Mouse (Mus musculus) thymus, adult 2 months (tissue): ENCODE results near the gene Ncmap. TPM values are rescaled to one million over a fixed set of nuclear protein-coding genes. Genes with fewer than 3 reads are reported as not detected.
A peak's percentile ranks its signal among the peaks of the same experiment; 100 is the strongest.

Experiments used
- DNase-seq: peaks from one replicate; pipeline ENCODE4 v3.0.0; 2021
- H3K27ac ChIP-seq: fragments of 200-500 bp; 2 replicates; pipeline ENCODE4 v1.5.1; 2012; ENCODE audit warnings: low read length, control low read depth; ENCODE audit not compliant: control insufficient read depth, insufficient read depth
- H3K27me3 ChIP-seq: fragments of 200-500 bp; 2 replicates; pipeline ENCODE4 v1.6.1; 2012; ENCODE audit warnings: mild to moderate bottlenecking, low read length, moderate library complexity, mixed read lengths; ENCODE audit not compliant: control insufficient read depth, insufficient read depth
- H3K36me3 ChIP-seq: fragments of 200-500 bp; 2 replicates; pipeline ENCODE4 v1.6.1; 2012; ENCODE audit warnings: mild to moderate bottlenecking, low read length, moderate library complexity; ENCODE audit not compliant: control insufficient read depth, insufficient read depth
- H3K4me1 ChIP-seq: fragments of 200-500 bp; replicated peaks from 2 replicates; pipeline ENCODE4 v1.6.1; 2012; ENCODE audit warnings: low read length; ENCODE audit not compliant: control insufficient read depth, insufficient read depth
- H3K4me3 ChIP-seq: fragments of 200-500 bp; 2 replicates; pipeline ENCODE4 v1.5.1; 2012; ENCODE audit warnings: mild to moderate bottlenecking, low read length, control low read depth, moderate library complexity; ENCODE audit not compliant: control insufficient read depth, insufficient read depth
- CTCF ChIP-seq: fragments of 200-500 bp; IDR thresholded peaks from 2 replicates; pipeline ENCODE4 v1.5.1; 2012; ENCODE audit warnings: mild to moderate bottlenecking, control low read depth, low read length, moderate library complexity, borderline replicate concordance; ENCODE audit not compliant: control insufficient read depth, poor library complexity, insufficient read depth; ENCODE audit errors: extremely low read depth
- POLR2A ChIP-seq: fragments of 200-500 bp; IDR thresholded peaks from 2 replicates; pipeline ENCODE4 v1.6.1; 2012; ENCODE audit warnings: mild to moderate bottlenecking, low read length, control low read depth, moderate library complexity; ENCODE audit not compliant: control insufficient read depth, poor library complexity, insufficient read depth; ENCODE audit errors: extremely low read depth
- WGBS: fragments of 180-500 bp; shearing (Covaris S2); methylation state at CpG from one replicate; pipeline ENCODE4 v1.1.7; 2018; 5-methylcytosine and 5-hydroxymethylcytosine counted together
- polyA plus RNA-seq: library from polyadenylated mRNA; depleted of rRNA; stranded (reverse); fragments of >200 nt; gene quantifications from 2 replicates; pipeline ENCODE4 v1.2.3, GENCODE M21; 2012

Ncmap gene
- polyA plus RNA-seq, 1 experiment: 0.96 TPM

- Histone ChIP-seq H3K4me1 (peaks cover 40% of the 10 kb centered on the region), H3K27ac (peak overlapping the region; percentile 27; the same call in 1 of the 2 replicates), H3K4me3 (peak overlapping the region; percentile 51), H3K36me3 (no peaks in the 10 kb centered on the region), H3K27me3 (no peaks in the 10 kb centered on the region)
- TF ChIP-seq POLR2A (no peak), CTCF (no peak)
- DNase-seq: no peak
- 46% methylated on average over 11 of the region's 11 CpGs for WGBS
Observed at GRCm38 (mm10) chr4:135434395-135434789, 36.4 kb upstream of the Ncmap start.

GRCm38 (mm10) chr4:135433443-135434394 is 35.7 kb upstream of the Ncmap start, which contains the start of gene Rcan3:
Gene Rcan3, minus strand, starts transcription at chr4:135433853.
- under 1% methylated on average over 78 of the region's 79 CpGs for WGBS
- Histone ChIP-seq H3K27ac (peak within 1 kb of the TSS; percentile 47), H3K36me3 (no peaks in the 10 kb centered on the region), H3K4me3 (peak within 1 kb of the TSS; percentile 96), H3K4me1 (peaks cover 41% of the 10 kb centered on the region), H3K27me3 (no peaks in the 10 kb centered on the region)
- DNase-seq: peak; percentile 73
- TF ChIP-seq POLR2A: peak; percentile 84
- TF ChIP-seq CTCF: no peak; the same call in 1 of the 2 replicates

- peak; percentile 33 for DNase-seq
- Histone ChIP-seq H3K27ac (peak overlapping the region; percentile 6), H3K4me1 (peaks cover 45% of the 10 kb centered on the region), H3K36me3 (no peaks in the 10 kb centered on the region), H3K4me3 (peak overlapping the region; percentile 96), H3K27me3 (no peaks in the 10 kb centered on the region)
- WGBS: 31% methylated on average over 10 of the region's 10 CpGs
- TF ChIP-seq POLR2A (no peak), CTCF (no peak)
Observed at GRCm38 (mm10) chr4:135433086-135433442, 35.0 kb upstream of the Ncmap start.

- TF ChIP-seq POLR2A: no peak
- no peak for TF ChIP-seq CTCF
- no peak for DNase-seq
- H3K27me3 ChIP-seq: no peaks in the 10 kb centered on the region
- peaks cover 46% of the 10 kb centered on the region for H3K4me1 ChIP-seq
- 88% methylated on average over 8 of the region's 8 CpGs for WGBS
- no peak overlapping the region for H3K4me3 ChIP-seq
- H3K27ac ChIP-seq: no peak overlapping the region
- no peaks in the 10 kb centered on the region for H3K36me3 ChIP-seq
Observed at GRCm38 (mm10) chr4:135429990-135430760, 32.1 kb upstream of the Ncmap start.

DNA sequence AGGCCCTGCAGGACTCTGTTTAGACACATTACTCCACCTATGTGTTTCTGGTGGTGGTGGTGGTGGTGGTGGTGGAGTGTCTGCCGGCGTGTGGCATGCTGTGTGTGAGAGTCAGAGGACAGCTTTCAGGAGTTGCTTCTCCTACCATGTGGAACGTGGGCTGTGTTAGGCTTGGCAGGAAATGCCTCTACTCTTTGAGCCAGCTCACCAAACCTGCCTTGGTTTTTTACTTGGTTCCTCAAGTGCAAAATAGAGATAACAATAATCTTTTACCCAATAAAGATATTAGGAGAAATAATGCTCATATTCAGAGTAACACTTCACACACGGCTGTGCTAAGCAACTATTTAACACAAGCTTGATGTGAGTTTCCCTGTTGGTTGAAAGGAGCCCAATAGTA is 31.4 kb upstream of the Ncmap start:
- no peaks in the 10 kb centered on the region for H3K27me3 ChIP-seq
- TF ChIP-seq CTCF (no peak), POLR2A (no peak)

GRCm38 (mm10) chr4:135426587-135426986 is 28.6 kb upstream of the Ncmap start:
- peak; percentile 24 for DNase-seq
- 34% methylated on average over 7 of the region's 7 CpGs for WGBS
- peak overlapping the region; percentile 82 for H3K27ac ChIP-seq
- no peak for TF ChIP-seq CTCF
- TF ChIP-seq POLR2A: 0 out of 2 replicates have a peak, but pooled peaks have one; percentile 33
- H3K27me3 ChIP-seq: no peaks in the 10 kb centered on the region
- peaks cover 31% of the 10 kb centered on the region for H3K4me1 ChIP-seq
- no peak overlapping the region for H3K4me3 ChIP-seq
- H3K36me3 ChIP-seq: no peaks in the 10 kb centered on the region

More for the DNA sequence above, 31.4 kb upstream of the Ncmap start:
- Histone ChIP-seq H3K36me3 (no peaks in the 10 kb centered on the region), H3K4me1 (peaks cover 44% of the 10 kb centered on the region), H3K4me3 (no peak overlapping the region), H3K27ac (no peak overlapping the region)
- no peak for DNase-seq
- WGBS: 47% methylated on average over 4 of the region's 4 CpGs
